Mouse (Mus musculus) gastrocnemius, postnatal 25 days (tissue): ENCODE data around the gene Wdr54. TPM values are rescaled to one million over a fixed set of nuclear protein-coding genes. Genes with fewer than 3 reads are reported as not detected.

Experiments used
- DNase-seq: peaks from one replicate; pipeline ENCODE4 v3.0.0; 2022
- long read RNA-seq, 2 experiments: library from polyadenylated mRNA; stranded (forward); transcript quantifications; one replicate each; pipeline ENCODE4 v2.0.0; 2021
- total RNA-seq, 2 experiments: library from RNA; stranded (reverse); gene quantifications; 1 replicate in 1 of 2; 2 replicates in 1 of 2; pipeline ENCODE4 v1.2.3; 2021

The Wdr54 gene
- 1 to 10 TPM; 1.2 to 1.4 TPM for total RNA-seq
- long read RNA-seq, experiment 1: 0 reads
- long read RNA-seq, experiment 2, partial matches to known transcripts: 0 of 1 reads
- long read RNA-seq, experiment 2, other reads (novel, unspliced or antisense): 1 of 1 reads

GRCm38 (mm10) chr6:83156259-83156684, at the start of gene Wdr54, which contains the start of gene 1700003E16Rik:
Gene Wdr54, minus strand, starts transcription at chr6:83156397.
Gene 1700003E16Rik, plus strand, starts transcription at chr6:83156404.
- no peak for DNase-seq

DNA sequence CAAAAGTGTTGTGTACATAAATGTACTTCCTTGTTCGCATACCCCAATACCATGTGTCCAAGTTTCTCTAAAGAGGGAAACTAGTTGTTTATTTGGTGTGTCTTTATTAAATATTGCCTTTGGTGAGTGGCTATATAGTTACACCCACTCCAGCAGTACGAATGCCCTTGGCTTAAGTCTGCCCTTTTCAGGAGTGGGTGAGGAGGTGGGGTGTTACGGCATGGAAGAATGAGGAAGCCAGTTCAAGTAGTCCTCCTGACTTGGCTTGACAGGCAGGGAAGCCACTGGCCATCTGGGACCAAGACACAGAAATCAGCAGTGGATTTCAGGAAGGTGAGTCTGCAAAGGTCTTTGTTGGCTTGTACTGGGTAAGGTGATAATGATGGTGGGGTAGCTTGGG, 49.7 kb upstream of the Wdr54 start:
- no peak for DNase-seq

- DNase-seq: no peak
These were observed 47.1 kb upstream of the Wdr54 start for GRCm38 (mm10) chr6:83203320-83203719.

DNA sequence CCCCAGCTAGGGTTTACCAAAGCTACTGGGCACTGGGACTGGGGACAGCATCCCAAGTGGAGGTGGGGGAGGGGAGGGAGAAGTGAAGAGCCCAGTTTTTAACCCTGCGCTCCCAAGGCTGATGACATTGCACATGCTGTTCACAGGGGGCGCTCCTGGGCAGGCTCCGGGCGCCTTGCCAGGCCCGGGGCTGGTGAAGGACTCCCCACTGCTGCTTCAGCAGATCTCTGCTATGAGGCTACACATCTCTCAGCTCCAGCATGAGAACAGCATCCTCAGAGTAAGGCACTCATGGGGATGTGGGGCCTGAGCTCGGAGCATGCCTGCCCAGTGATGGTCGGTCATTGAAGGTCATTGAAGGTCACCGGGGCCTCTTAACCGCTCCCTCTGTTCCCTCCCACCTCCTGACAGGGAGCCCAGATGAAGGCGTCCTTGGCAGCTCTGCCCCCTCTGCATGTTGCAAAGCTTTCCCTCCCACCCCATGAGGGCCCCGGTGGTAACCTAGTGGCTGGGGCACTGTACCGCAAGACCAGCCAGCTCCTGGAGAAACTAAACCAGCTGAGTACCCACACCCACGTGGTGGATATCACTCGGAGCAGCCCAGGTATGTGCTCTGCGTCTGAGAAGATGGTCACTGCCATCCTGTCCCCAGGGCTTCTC, 41.3 kb upstream of the Wdr54 start:
- DNase-seq: peak; percentile 40

- no peak for DNase-seq
These were observed 37.4 kb upstream of the Wdr54 start for GRCm38 (mm10) chr6:83193571-83193970.

- DNase-seq: no peak
These were observed 30.7 kb upstream of the Wdr54 start for GRCm38 (mm10) chr6:83186946-83187345.

DNA sequence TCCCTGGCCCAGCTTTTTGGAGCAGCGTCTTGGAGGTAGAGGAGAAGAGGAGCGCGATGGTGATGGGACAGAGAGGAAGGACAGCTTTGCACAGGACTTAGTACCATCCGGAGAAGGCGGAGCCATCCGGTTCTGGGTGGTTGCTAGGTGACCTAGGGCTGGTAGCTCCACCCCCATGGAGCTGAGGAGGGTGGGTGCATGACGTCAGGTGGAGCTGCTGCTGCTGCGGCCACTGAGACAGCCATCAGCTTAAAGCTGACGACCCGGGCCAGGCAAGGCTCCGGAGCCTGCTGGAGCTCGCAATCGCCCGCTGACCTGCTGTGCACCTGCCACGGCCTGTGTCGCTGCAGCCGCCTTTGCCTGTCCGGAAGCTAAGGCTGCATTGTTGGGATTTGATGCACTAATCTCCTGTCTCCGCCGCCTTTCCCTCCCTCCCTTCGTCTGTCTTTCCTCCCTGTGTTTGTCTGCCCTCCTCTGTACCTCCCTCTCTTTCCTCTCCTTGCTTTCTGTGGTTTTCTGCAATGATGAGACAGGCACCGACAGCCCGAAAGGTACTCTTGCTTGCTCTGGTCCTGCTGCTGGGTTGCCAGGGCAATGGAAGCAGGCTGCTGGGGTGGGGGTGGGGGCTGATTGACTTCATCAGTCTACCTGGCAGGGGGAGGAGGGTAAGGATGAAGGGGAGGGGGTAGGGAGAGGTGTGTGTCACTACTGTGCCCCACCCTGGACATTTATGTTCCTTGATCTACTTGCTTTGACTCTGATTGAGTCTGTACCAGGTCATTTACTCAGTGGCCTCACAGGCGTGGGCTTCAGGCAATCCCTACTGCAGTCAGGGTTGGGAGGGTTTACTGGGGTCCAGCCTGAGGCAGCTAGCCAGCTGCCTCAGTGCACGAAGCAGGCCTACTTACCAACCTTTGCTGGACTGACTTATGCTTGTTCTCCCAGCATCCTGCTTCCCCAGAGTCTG, 30.0 kb upstream of the Wdr54 start:
- peak; percentile 55 for DNase-seq

GRCm38 (mm10) chr6:83184858-83185435, 28.8 kb upstream of the Wdr54 start:
- no peak for DNase-seq

- DNase-seq: no peak
These were observed 24.4 kb upstream of the Wdr54 start for GRCm38 (mm10) chr6:83180605-83181004.

GRCm38 (mm10) chr6:83179390-83180117, 23.4 kb upstream of the Wdr54 start:
- DNase-seq: no peak

DNA sequence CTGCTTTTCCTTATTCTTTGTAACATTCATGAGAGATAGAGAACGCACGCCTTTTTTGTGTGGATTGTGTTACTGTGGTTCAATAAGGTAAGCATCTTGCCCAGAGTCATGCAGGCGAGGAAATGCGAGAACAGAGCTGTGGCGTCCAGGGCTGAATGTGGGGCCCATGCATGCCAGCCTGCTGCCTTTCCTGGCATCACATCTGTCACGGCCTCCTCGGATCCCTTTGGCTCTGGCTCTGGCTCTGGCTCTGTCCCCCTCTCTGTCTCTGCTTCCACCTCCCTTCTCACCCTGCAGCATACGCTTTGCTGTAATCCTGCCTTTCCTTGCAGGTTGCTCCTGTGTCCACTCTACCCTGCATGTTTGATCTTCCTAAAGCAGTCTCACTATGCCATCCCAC, 19.8 kb upstream of the Wdr54 start:
- DNase-seq: peak; percentile 73

- no peak for DNase-seq
These were observed 16.2 kb upstream of the Wdr54 start for GRCm38 (mm10) chr6:83172240-83172920.

GRCm38 (mm10) chr6:83171063-83171462, 14.9 kb upstream of the Wdr54 start:
- DNase-seq: no peak

DNA sequence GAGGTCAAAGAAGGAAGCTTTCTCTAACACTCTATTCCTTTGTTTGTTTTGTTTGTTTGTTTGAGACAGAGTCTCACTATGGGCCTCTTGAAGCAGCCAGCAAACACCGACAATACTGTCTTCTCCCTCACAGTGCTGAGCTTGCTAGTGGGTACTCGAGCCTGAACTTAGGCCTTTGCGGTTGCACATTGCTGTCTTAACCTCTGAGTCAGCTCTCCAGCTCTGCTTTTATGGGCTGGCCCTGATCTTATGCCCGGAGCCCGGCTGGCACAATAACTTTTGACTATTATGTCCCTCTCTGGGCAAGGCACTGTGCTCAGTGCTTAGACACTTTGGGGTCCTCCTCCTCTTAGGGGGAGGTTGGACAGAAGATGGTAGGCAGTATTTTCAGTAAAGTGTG, 13.7 kb upstream of the Wdr54 start:
- no peak for DNase-seq

GRCm38 (mm10) chr6:83166243-83166630, 10.0 kb upstream of the Wdr54 start:
- DNase-seq: no peak

DNA sequence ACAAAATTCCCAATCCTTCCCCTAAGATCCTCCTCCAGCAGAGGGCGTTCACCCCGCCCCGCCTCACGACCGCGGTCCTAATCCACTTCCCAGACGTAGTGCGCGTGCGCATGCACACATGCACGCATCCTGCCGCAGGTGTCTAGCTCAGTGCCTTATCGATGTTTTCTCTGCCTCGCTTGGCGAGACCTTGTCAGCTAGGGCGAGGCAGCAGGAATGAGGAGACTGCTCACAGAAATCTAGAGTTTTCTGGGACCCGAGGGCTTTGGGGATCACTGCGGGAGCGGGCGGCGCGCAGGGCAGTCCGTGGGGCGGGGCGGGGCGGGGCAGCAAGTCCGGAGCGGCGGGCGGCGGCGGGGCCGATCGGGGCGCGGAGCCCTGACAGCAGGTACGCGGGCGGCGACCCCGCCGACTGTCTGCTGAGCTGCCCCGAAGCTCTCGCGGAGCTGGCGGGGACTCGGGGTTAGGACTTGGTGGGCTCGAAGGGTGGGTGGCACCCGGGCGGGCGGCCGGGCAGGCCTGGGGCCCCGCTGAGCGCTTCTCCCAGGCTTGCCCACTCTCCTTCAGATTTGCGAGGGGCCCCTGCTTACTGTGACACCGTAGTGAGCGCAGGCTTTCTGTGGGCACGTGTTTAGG, 9.5 kb upstream of the Wdr54 start, which contains the start of gene Dctn1:
TSS of gene Dctn1 (plus strand) at position 314 of the 636 bp plus-strand sequence.
- peak; percentile 89 for DNase-seq

GRCm38 (mm10) chr6:83165026-83165606, 8.9 kb upstream of the Wdr54 start:
- no peak for DNase-seq

DNA sequence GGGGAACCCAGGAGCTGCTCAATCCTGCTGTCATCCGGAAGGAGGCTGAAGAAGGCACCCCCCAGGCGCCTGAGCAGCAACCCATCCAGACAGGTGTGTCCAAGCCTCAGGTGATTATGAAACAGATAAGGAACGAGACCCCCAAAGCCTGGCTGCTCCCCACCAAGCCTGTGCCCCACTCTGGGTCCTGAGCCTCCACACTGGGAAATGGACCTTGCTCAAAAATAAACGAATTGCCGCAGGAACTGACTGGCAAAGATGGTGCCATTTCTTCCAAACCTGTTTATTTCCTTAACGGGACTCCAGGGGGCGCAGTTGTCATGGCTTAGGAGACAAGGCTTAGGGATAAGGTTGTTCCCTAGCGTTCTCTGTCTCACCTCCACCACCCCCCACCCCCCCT, 6.5 kb upstream of the Wdr54 start:
- no peak for DNase-seq

- no peak for DNase-seq
These were observed 5.9 kb upstream of the Wdr54 start for GRCm38 (mm10) chr6:83161921-83162641.

DNA sequence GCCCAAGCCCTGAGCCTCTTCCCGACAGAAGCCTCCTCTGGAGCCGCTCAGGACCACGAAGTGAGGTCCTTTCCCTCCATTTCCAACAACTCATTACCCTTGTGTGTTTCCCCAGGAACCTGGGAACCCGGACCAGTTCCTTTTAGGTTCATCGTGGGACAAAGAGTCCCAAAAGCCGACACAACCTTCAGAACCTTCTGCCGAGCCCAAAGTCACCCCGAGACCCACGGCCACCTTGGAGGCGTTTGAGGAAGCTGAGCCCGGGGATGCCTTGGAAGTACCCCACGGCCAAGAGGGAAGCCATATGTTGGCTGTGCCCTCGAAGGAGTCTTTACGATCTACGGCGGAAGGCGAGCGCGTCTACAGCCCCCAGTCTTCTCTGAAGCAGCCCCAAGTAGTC, 5.2 kb upstream of the Wdr54 start:
- no peak for DNase-seq
